Mouse (Mus musculus) brain, embryonic 14.5 days (tissue): ENCODE measurements around the gene Galntl6. TPM values are rescaled to one million over a fixed set of nuclear protein-coding genes. Genes with fewer than 3 reads are reported as not detected.

Experiments used
- DNase-seq: peaks from one replicate; pipeline ENCODE4 v3.0.0-alpha.2; 2011; ENCODE audit warnings: low read depth
- CTCF ChIP-seq: fragments of 200-500 bp; IDR thresholded peaks from 2 replicates; pipeline ENCODE4 v1.5.1; 2012; ENCODE audit warnings: inconsistent platforms, mild to moderate bottlenecking, moderate library complexity, borderline replicate concordance; ENCODE audit not compliant: insufficient read depth, insufficient read length; ENCODE audit errors: extremely low read depth
- POLR2A ChIP-seq: fragments of 200-500 bp; IDR thresholded peaks from 2 replicates; pipeline ENCODE4 v1.6.1; 2012; ENCODE audit warnings: mild to moderate bottlenecking, inconsistent platforms, borderline replicate concordance; ENCODE audit not compliant: poor library complexity, insufficient read depth, insufficient read length, severe bottlenecking; ENCODE audit errors: extremely low read depth
- polyA plus RNA-seq: library from polyadenylated mRNA; depleted of rRNA; stranded (reverse); fragments of >200 nt; gene quantifications from 2 replicates; pipeline ENCODE4 v1.2.3, GENCODE M21; 2012

Gene Galntl6
- polyA plus RNA-seq, 1 experiment = 9.0 TPM

GRCm38 (mm10) chr8:58418481-58418880, 494.0 kb downstream of the Galntl6 start:
- peak; percentile 16 for DNase-seq
- TF ChIP-seq CTCF = no peak
- TF ChIP-seq POLR2A = no peak

DNA sequence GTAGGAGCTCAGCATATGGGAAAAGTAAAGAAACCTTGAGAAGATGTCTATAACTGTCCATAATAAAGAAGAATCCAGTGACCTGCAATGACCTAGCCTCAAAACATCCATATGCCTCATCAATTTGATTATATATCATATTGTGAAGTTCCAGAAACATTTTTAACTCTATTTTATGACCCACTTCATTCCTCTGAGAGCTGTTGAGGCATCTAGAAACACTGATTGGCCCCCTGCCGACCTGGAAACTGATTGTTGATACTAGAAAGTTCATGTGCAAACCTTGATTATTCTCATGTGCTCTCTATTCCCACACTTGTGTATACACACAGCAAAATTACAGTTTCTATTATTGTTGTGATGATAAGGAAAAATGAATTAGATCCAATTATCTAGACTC, 494.9 kb downstream of the Galntl6 start:
- no peak for DNase-seq
- no peak for TF ChIP-seq POLR2A

GRCm38 (mm10) chr8:58396500-58396899, 515.9 kb downstream of the Galntl6 start:
- TF ChIP-seq POLR2A (no peak), CTCF (no peak)
- DNase-seq = peak; percentile 76

DNA sequence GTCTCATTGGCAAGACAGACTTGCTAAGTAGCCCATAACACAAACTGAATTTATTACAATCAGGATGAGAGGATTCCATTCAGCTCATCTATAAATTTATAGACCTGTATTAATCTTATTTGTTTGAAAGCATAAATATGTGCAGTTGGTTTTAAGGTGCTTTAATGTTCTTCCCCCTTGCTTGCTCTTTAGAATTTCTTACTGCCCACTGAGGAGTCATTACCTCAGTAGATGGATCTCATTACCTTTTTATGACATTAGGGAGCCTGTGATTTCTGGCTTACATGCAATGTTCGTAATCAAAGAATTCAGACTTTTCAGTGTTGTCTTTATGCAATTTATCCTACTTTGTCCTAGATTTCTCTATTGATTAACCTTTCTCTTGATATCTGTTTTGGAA, 516.6 kb downstream of the Galntl6 start:
- no peak for DNase-seq
- no peak for TF ChIP-seq POLR2A
- TF ChIP-seq CTCF = no peak

- peak; percentile 95 for DNase-seq
Measured at GRCm38 (mm10) chr8:58372389-58372788, 540.1 kb downstream of the Galntl6 start.

DNA sequence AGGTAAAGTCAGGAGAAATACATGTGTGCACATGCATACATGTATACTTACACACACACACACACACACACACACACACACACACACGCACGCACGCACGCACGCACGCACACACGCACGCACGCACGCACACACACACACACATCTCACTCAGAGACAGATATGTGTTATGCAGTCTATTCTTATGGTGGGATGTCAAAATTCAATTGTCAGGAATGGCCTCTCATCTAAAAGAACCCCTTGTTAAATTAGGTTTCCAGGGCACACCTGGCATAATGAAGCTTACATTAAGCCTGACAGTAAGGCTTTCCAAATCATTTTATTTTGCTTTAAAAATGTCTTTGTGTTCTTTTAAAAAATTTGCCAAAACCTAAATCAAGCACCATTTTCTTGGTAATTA, 540.5 kb downstream of the Galntl6 start:
- no peak for DNase-seq
- TF ChIP-seq POLR2A = no peak
- TF ChIP-seq CTCF = no peak

More at GRCm38 (mm10) chr8:58372389-58372788, 540.1 kb downstream of the Galntl6 start:
- TF ChIP-seq CTCF (no peak), POLR2A (no peak)

DNA sequence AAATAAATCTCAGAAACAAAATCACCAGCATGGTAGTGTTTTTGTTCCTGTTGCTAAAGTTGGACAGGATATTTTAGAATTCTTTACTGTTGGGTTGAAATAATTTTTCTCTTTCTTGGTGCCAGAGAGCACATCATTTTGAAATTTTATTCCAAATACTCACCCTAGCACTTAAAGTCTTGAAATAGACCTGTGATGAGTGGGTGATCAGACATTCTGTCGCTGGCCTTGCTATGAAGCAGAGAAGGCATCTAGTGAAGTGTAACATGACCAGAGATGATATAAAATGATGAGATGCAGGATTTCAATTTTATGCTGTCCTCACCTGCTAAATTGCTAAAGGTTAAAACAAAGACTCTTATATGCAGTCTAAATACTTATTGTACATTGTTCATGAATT, 581.3 kb downstream of the Galntl6 start:
- TF ChIP-seq CTCF (no peak), POLR2A (no peak)
- DNase-seq = no peak

- TF ChIP-seq CTCF = no peak
- TF ChIP-seq POLR2A = no peak
- DNase-seq = peak; percentile 61
Measured at GRCm38 (mm10) chr8:58313482-58313881, 599.0 kb downstream of the Galntl6 start.

DNA sequence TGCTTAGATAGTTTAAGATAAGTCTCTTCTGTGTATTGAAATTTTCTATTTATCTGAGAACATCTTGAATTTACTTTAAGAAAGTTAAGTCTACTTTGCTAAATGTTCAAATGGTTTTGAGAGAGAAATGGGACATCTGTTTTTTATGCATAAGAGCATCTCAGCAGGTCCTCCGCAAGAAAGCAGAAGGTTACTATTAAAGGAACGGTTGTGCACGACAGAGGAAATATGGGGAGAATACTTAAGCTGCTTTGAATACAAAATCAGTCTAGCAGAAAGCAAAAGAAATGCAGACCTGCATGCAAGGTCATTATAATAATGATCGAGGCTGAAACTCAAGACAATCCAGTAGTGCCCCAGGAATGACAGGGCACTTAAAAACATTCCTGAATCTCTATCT, 621.0 kb downstream of the Galntl6 start:
- peak; percentile 14 for DNase-seq
- TF ChIP-seq POLR2A (no peak), CTCF (no peak)

GRCm38 (mm10) chr8:58290080-58290479, 622.4 kb downstream of the Galntl6 start:
- TF ChIP-seq POLR2A (no peak), CTCF (no peak)
- DNase-seq = peak; percentile 18

DNA sequence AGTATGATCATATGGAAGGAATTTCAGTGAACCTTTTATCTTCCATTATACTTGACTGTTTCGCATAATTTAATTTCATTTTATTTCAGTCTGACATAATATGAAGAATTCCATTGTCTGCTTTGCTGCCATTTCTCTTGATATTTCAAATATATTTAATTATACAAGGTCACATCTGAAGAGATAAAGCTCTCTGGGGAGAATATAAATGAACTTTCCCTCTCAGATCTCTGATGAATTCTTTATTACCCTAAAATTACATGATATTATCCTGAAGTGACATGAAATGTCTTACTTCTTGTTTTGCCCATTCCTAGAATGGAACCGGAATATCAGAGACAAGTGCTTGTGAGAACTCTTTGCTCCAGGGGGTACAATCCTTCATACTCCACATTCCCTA, 647.0 kb downstream of the Galntl6 start:
- DNase-seq = peak; percentile 52
- TF ChIP-seq CTCF = no peak
- no peak for TF ChIP-seq POLR2A

- DNase-seq = peak; percentile 83
- TF ChIP-seq CTCF (no peak), POLR2A (no peak)
Measured at GRCm38 (mm10) chr8:58258577-58259315, 653.7 kb downstream of the Galntl6 start.
